Mouse (Mus musculus): ENCODE measurements around the gene Lrrc73. TPM values are rescaled to one million over a fixed set of nuclear protein-coding genes. Genes with fewer than 3 reads are reported as not detected.

Lrrc73 gene
- total and polyA plus RNA-seq, 3 experiments: 0.27 to 1.5 (median 0.38) TPM

- ATAC-seq (ENCODE audit: extremely low read depth, insufficient number of reproducible peaks, low FRiP score, poor library complexity, severe bottlenecking): no peak
- peaks cover 83% of the 10 kb centered on the region for H3K36me3 ChIP-seq (replicated peaks)
- no peak for TF ChIP-seq GATA2 (IDR thresholded peaks at IDR 0.05; ENCODE audit: borderline replicate concordance, low read depth, low read length)
- no peak overlapping the region for H3K4me3 ChIP-seq (ENCODE audit: low read depth, low read length)
- H3K27me3 ChIP-seq (ENCODE audit: insufficient read depth, low read length): no peaks in the 10 kb centered on the region
- DNase-seq (ENCODE audit: low spot score): no peak
- H3K4me1 ChIP-seq (ENCODE audit: insufficient read depth, low read depth, low read length): peaks cover 61% of the 10 kb centered on the region
- H3K9me3 ChIP-seq (replicated peaks): no peaks in the 10 kb centered on the region
Measured at GRCm38 (mm10) chr17:46243624-46244023, 9.7 kb upstream of the Lrrc73 start.

GRCm38 (mm10) chr17:46244579-46244978 lies 8.8 kb upstream of the Lrrc73 start:
- no peaks in the 10 kb centered on the region for H3K27me3 ChIP-seq (ENCODE audit: insufficient read depth, low read length)
- TF ChIP-seq POLR2AphosphoS5 (IDR thresholded peaks at IDR 0.05; ENCODE audit: insufficient replicate concordance, low read depth, low read length): no peak
- no peak for TF ChIP-seq GATA2 (IDR thresholded peaks at IDR 0.05; ENCODE audit: borderline replicate concordance, low read depth, low read length)
- no peak for TF ChIP-seq CTCF (IDR thresholded peaks at IDR 0.05; ENCODE audit: low read depth, low read length)
- no peak for TF ChIP-seq GATA1 (IDR thresholded peaks at IDR 0.05; ENCODE audit: borderline replicate concordance, low read length)
- no peak for TF ChIP-seq TAL1 (conservative IDR thresholded peaks at IDR 0.05; ENCODE audit: low read depth, low read length)
- H3K36me3 ChIP-seq (replicated peaks): peaks cover 83% of the 10 kb centered on the region
- DNase-seq (ENCODE audit: low spot score): no peak
- ATAC-seq (ENCODE audit: extremely low read depth, insufficient number of reproducible peaks, low FRiP score, poor library complexity, severe bottlenecking): no peak
- peaks cover 68% of the 10 kb centered on the region for H3K4me1 ChIP-seq (ENCODE audit: insufficient read depth, low read depth, low read length)
- H3K9me3 ChIP-seq (replicated peaks): no peaks in the 10 kb centered on the region
- H3K4me3 ChIP-seq (ENCODE audit: low read depth, low read length): no peak overlapping the region

GRCm38 (mm10) chr17:46247512-46248188 lies 5.7 kb upstream of the Lrrc73 start, which contains the start of the genes Polr1c and Yipf3:
Gene Polr1c, minus strand, starts transcription at chr17:46248054.
Gene Yipf3, plus strand, starts transcription at chr17:46248080.
- H3K36me3 ChIP-seq (replicated peaks): peaks cover 85% of the 10 kb centered on the region
- TF ChIP-seq GATA1 (IDR thresholded peaks at IDR 0.05; ENCODE audit: borderline replicate concordance, low read length) (no peak), POLR2AphosphoS5 (IDR thresholded peaks at IDR 0.05; ENCODE audit: insufficient replicate concordance, low read depth, low read length) (no peak), TAL1 (conservative IDR thresholded peaks at IDR 0.05; ENCODE audit: low read depth, low read length) (no peak), GATA2 (IDR thresholded peaks at IDR 0.05; ENCODE audit: borderline replicate concordance, low read depth, low read length) (no peak), CTCF (IDR thresholded peaks at IDR 0.05; ENCODE audit: low read depth, low read length) (no peak)
- H3K4me1 ChIP-seq (ENCODE audit: insufficient read depth, low read depth, low read length): peaks cover 70% of the 10 kb centered on the region
- no peaks in the 10 kb centered on the region for H3K9me3 ChIP-seq (replicated peaks)
- H3K4me3 ChIP-seq (ENCODE audit: low read depth, low read length): peak within 1 kb of the TSS; percentile 86
- no peaks in the 10 kb centered on the region for H3K27me3 ChIP-seq (ENCODE audit: insufficient read depth, low read length)
- DNase-seq (ENCODE audit: low spot score) (peak; percentile 91), ATAC-seq (ENCODE audit: extremely low read depth, insufficient number of reproducible peaks, low FRiP score, poor library complexity, severe bottlenecking) (peak; percentile 79)

- ATAC-seq (ENCODE audit: extremely low read depth, insufficient number of reproducible peaks, low FRiP score, poor library complexity, severe bottlenecking) (no peak), DNase-seq (ENCODE audit: low spot score) (no peak)
- peaks cover 70% of the 10 kb centered on the region for H3K4me1 ChIP-seq (ENCODE audit: insufficient read depth, low read depth, low read length)
- no peaks in the 10 kb centered on the region for H3K9me3 ChIP-seq (replicated peaks)
- H3K4me3 ChIP-seq (ENCODE audit: low read depth, low read length): peak overlapping the region; percentile 86
- TF ChIP-seq CTCF (IDR thresholded peaks at IDR 0.05; ENCODE audit: low read depth, low read length) (no peak), GATA2 (IDR thresholded peaks at IDR 0.05; ENCODE audit: borderline replicate concordance, low read depth, low read length) (no peak)
- peaks cover 85% of the 10 kb centered on the region for H3K36me3 ChIP-seq (replicated peaks)
- H3K27me3 ChIP-seq (ENCODE audit: insufficient read depth, low read length): no peaks in the 10 kb centered on the region
Measured at GRCm38 (mm10) chr17:46248189-46248522, 5.2 kb upstream of the Lrrc73 start.

- H3K4me1 ChIP-seq (ENCODE audit: insufficient read depth, low read depth, low read length): peaks cover 68% of the 10 kb centered on the region
- DNase-seq (ENCODE audit: low spot score): no peak
- no peak for ATAC-seq (ENCODE audit: extremely low read depth, insufficient number of reproducible peaks, low FRiP score, poor library complexity, severe bottlenecking)
Measured at GRCm38 (mm10) chr17:46251174-46251573, 2.2 kb upstream of the Lrrc73 start.

GRCm38 (mm10) chr17:46252571-46253451 lies 520 bp upstream of the Lrrc73 start:
- ATAC-seq (ENCODE audit: extremely low read depth, insufficient number of reproducible peaks, low FRiP score, poor library complexity, severe bottlenecking) (no peak), DNase-seq (ENCODE audit: low spot score) (no peak)
- TF ChIP-seq GATA2 (IDR thresholded peaks at IDR 0.05; ENCODE audit: borderline replicate concordance, low read depth, low read length) (no peak), TAL1 (conservative IDR thresholded peaks at IDR 0.05; ENCODE audit: low read depth, low read length) (no peak), CTCF (IDR thresholded peaks at IDR 0.05; ENCODE audit: low read depth, low read length) (0 out of 2 replicates have a peak, but pooled peaks have one; percentile 8)
- Histone ChIP-seq H3K4me1 (ENCODE audit: insufficient read depth, low read depth, low read length) (peaks cover 62% of the 10 kb centered on the region), H3K36me3 (replicated peaks) (peaks cover 81% of the 10 kb centered on the region), H3K9me3 (replicated peaks) (peaks cover 3% of the 10 kb centered on the region), H3K27me3 (ENCODE audit: insufficient read depth, low read length) (peaks cover 7% of the 10 kb centered on the region; the same call in 1 of the 2 replicates), H3K4me3 (ENCODE audit: low read depth, low read length) (peak overlapping the region; percentile 69; the same call in 1 of the 2 replicates)

More at GRCm38 (mm10) chr17:46251174-46251573, 2.2 kb upstream of the Lrrc73 start:
- no peak for TF ChIP-seq POLR2AphosphoS5 (IDR thresholded peaks at IDR 0.05; ENCODE audit: insufficient replicate concordance, low read depth, low read length)
- no peak for TF ChIP-seq GATA1 (IDR thresholded peaks at IDR 0.05; ENCODE audit: borderline replicate concordance, low read length)
- no peak for TF ChIP-seq CTCF (IDR thresholded peaks at IDR 0.05; ENCODE audit: low read depth, low read length)
- TF ChIP-seq TAL1 (conservative IDR thresholded peaks at IDR 0.05; ENCODE audit: low read depth, low read length): no peak
- no peak for TF ChIP-seq GATA2 (IDR thresholded peaks at IDR 0.05; ENCODE audit: borderline replicate concordance, low read depth, low read length)
- H3K9me3 ChIP-seq (replicated peaks): peaks cover 3% of the 10 kb centered on the region
- peaks cover 74% of the 10 kb centered on the region for H3K36me3 ChIP-seq (replicated peaks)
- no peak overlapping the region; the same call in 1 of the 2 replicates for H3K4me3 ChIP-seq (ENCODE audit: low read depth, low read length)
- peaks cover 7% of the 10 kb centered on the region; the same call in 1 of the 2 replicates for H3K27me3 ChIP-seq (ENCODE audit: insufficient read depth, low read length)

Measured in G1E (cell line).